Mouse (Mus musculus): ENCODE data around the gene Tmem117.

Tmem117 gene

DNA sequence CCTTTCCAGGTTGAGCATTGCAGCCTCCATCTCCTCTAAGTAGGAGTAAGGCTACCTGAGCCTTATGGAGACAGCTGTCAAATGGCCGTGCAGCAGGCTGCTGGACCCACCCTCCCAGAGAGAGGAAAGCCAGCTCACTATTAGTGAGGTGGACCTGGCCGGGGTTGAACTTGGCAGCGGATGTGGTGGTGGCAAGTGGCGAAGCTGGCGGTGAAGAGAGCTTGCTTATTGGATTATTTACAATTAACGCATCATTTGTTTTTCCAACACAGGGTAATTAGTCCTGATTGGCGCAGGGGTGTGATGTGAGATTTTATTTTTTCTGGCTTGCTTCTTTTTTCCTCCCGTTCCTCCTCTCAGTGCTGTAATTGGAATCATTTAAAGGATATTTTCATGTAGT, 19.4 kb downstream of the Tmem117 start:
- no peak for DNase-seq (ENCODE audit: low spot score)

- peak; percentile 37 for DNase-seq (ENCODE audit: low spot score)
Observed at GRCm38 (mm10) chr15:94649071-94649765, 20.2 kb downstream of the Tmem117 start.

- no peak for DNase-seq (ENCODE audit: low spot score)
Observed at GRCm38 (mm10) chr15:94649766-94650120, 20.7 kb downstream of the Tmem117 start.

GRCm38 (mm10) chr15:94651350-94651749, 22.3 kb downstream of the Tmem117 start:
- no peak for DNase-seq (ENCODE audit: low spot score)

DNA sequence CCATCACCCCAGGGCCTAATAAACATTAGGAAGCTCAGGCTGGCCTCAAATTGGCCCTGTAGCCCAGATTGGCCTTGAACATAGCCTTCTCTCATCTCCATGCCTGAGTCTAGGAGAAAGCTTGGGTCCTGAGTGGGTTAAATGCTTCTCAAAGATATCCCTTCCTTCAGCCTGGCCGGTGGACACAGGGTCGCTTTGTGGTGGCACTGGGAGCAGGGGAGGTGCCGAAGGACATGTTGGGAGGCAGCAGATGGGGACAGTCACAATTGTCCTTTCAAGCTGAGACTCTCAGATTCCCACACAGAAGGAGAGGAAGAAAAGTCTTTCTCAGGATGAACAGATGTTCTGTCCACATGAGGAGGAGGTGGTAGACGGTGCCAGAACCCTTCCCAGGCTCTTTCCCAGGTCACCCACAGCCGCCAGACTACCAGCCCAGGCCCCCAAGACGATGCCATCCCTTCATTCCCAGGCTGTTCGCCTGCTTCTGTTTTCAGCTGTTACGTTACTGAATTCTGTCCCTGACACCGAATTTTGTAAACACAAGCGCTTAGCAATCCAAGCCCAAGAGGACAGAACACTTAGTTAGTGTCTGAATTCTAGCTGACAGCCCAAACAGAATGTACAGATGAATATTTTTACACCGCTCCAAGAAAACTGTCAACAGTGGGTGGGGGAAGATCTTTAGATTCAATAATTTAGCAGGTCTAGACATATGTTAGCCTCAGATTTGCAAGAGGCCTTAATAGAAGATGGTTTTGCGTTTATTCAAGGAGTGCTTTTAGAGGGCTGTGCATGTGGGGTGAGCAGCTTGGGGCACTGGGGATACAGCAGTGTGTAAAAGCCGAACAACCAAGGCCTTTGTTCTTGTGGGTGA, 23.2 kb downstream of the Tmem117 start:
- no peak for DNase-seq (ENCODE audit: low spot score)

GRCm38 (mm10) chr15:94652843-94653206, 23.8 kb downstream of the Tmem117 start:
- no peak for DNase-seq (ENCODE audit: low spot score)

DNA sequence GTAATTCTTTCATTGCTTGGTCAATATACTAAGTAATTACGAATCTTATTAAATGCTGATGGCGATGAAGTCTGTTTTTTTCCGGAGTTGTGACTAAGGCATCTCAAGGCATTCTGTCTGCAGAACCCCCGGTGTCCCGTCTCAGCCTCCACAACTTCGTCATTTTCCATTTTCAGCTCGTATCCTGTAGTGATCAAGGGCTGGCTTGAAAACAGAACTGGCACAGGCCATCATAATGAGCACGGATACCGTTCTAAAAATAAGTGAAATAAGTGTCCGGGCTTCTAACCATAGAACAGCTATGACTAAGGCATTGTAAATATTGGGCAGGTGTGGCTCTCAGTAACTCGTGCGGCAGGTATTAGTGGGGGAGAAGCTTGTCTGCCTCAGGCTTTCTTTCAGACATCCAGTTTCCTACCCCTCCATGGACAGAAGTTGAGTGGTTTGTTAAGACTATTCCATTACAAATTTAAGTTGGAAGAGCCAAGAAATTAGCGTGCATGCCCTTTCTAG, 26.8 kb downstream of the Tmem117 start:
- DNase-seq (ENCODE audit: low spot score) = no peak

DNA sequence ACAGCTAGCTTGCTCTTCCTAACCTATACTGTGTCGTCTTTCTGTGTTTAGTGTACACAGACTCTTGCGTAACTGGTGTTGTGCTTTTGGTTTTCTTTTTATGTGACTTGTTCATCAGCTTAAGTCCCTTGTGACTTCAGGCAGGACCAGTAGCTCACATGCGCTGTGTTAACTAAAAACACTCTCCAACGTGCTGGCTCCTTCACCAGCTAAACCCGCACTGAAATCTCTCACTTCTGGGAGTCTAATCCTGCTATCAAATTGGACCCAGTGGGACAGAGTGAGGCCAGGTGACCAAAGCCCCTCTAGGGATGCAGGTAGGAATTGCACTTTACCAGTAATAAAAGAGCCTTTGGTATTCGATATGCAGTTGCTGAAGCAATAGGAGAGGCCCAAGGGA, 28.9 kb downstream of the Tmem117 start:
- DNase-seq (ENCODE audit: low spot score) = no peak

- no peak for DNase-seq (ENCODE audit: low spot score)
Observed at GRCm38 (mm10) chr15:94658392-94659111, 29.5 kb downstream of the Tmem117 start.

DNA sequence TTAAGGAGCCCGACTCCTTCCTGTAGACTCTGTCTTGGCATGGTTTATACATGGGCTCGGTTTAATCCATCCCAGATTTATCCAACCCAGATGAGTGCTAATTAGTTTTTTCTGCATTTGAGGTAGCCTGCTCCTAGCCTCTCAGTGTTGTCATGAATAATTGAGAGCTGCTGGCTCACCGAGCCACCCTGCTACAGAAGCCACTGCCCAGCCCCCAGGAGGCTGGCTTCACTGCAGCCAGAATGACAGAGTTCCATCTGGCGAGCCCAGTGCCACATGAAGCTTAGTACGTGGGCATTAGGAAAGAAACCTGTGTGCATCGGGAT, 30.0 kb downstream of the Tmem117 start:
- DNase-seq (ENCODE audit: low spot score) = no peak

DNA sequence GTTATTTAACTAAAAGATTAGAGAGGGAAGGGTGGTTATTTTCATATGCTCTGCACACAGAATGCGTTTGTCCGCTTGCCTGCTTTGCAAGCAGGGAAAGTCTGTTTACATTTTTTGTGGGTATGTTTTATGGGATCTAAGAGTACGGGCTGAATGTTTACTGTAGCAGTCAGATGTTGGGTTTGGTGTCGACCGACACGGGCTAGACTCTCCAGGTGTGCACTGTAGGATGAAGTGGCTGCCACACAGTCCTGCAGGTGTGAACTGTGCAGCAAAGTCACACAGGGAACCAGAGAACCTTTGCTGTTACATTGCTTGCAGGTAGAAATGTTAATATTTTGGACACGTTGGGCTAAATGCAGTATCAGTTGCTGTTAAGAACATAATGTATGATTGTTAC, 31.9 kb downstream of the Tmem117 start:
- DNase-seq (ENCODE audit: low spot score) = no peak

DNA sequence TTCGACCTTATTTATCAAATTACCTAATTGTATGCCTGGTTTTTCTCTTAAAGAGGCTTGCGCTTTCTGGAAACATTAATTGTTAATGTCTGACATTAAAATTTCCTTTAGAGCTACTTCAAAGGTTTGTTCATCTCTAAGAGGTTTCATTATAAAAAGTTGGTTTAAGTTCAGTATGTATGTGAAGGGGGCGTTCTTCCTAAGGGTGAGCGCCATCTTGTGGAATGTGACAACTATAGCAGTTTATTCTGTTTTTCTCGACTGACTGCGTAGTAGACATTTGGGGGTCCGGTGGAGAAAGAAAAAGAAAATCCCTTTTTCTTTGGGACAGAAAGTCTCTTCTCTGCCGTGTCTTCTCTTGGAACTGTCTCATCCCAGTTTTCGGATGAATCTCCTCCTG, 32.4 kb downstream of the Tmem117 start:
- no peak for DNase-seq (ENCODE audit: low spot score)

- no peak for DNase-seq (ENCODE audit: low spot score)
Observed at GRCm38 (mm10) chr15:94664612-94665011, 35.6 kb downstream of the Tmem117 start.

GRCm38 (mm10) chr15:94681135-94681534, 52.1 kb downstream of the Tmem117 start:
- no peak for DNase-seq (ENCODE audit: low spot score)

- DNase-seq (ENCODE audit: low spot score) = no peak
Observed at GRCm38 (mm10) chr15:94684269-94684668, 55.2 kb downstream of the Tmem117 start.

DNA sequence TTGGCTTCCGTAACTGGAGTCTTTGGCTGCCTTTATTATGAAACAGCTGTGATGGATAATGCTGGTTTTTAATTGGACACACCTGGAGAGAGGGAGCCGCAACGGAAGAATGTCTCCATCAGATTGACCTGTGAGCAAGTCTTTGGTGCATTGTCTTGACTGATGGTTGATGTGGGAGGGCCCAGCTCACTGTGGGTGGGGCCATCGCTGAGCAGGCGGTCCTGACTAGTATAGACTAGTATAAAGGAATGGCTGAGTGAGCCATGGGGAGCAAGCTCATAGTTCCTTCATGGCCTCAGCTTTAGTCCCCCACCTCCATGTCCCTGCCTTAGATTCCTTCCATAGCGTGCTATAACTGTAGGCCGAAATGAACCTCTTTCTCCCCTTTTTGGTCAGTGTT, 58.1 kb downstream of the Tmem117 start:
- no peak for DNase-seq (ENCODE audit: low spot score)

DNA sequence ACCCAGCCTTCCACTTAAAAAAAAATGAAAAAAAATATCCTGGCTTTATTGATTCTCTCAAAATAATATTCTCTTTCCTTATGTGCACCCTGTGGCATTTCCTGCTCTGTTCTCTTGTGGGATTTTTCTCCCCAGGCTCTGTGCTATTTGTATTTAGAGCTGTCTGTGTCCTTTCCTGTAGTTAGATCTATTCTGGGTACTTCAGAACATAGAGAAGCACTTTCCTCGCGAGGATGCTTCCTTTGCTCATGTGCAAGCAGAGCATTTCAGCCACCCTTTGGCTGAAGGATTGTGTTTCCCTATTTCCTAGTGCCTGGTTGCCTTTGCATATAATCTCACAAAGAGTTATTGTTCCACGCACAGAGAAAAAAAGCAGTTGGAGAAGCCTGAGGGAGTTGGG, 58.6 kb downstream of the Tmem117 start:
- DNase-seq (ENCODE audit: low spot score) = no peak

- no peak for DNase-seq (ENCODE audit: low spot score)
Observed at GRCm38 (mm10) chr15:94689195-94689883, 60.3 kb downstream of the Tmem117 start.

DNA sequence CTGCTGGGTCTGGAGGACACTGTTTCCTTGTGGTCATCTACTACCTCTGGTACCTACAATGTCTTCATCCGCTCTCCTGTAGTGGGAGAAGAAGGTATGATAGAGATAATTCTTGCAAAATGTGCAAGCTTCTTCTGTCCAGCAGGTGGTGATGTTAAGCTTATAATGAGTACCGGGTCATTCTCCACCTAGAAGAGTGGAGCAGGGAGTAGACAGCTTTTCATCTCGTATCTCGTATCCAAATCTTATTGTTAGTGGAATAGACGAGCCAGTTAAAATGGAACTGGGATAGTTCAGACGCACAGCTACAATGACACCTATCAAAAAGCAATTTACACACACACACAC, 60.8 kb downstream of the Tmem117 start:
- no peak for DNase-seq (ENCODE audit: low spot score)

DNA sequence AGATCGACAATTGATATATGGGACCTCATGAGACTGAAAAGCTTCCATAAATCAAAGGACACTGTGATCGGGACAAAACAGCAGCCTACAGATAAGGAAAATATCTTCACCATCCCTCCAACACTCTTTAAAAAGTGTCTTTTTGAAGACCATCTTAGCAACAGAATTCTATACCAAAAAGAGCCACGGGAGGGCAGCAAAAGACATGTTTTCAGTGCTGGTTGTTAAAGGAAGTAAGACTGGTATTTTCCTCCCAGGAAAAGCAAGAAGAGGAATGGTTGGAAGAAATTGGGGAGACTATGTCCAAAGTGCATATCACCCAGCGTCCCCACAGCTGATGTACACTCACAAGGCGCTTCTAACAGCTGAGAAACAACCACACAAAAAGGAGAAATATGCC, 93.7 kb downstream of the Tmem117 start:
- no peak for DNase-seq (ENCODE audit: low spot score)

- DNase-seq (ENCODE audit: low spot score) = no peak
Observed at GRCm38 (mm10) chr15:94732104-94732503, 103.1 kb downstream of the Tmem117 start.

- DNase-seq (ENCODE audit: low spot score) = no peak
Observed at GRCm38 (mm10) chr15:94769227-94769626, 140.2 kb downstream of the Tmem117 start.
